Mouse (Mus musculus): ENCODE results near the gene Kif21b.

DNA sequence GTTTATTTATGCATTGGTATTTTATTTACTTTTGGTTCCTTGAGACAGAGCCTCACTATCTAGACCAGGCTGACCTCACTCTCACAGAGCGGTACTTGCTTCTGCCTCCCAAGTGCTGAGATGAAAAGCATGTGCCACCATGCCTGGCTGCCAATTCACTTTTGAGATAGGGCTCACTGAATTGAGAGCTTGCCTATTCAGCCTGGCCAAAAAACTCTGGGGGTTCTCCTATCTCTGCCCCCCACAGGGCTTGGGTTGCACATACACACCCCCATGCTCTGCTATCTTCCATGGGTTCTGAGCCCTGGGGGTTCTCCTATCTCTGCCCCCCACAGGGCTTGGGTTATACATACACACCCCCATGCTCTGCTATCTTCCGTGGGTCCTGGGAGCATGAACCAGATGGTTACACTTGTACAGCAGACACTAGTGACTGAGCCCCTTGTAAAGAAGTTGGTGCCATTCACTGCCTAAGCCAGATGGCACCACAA, 48.4 kb downstream of the Kif21b start:
- TF ChIP-seq CTCF (IDR thresholded peaks at IDR 0.05; ENCODE audit: control insufficient read depth, insufficient read depth, low read length): no peak
- TF ChIP-seq POLR2A (IDR thresholded peaks at IDR 0.05; ENCODE audit: borderline replicate concordance, control insufficient read depth, low read depth, low read length): no peak

All from bone marrow, adult 2 months (tissue).